ENCODE assay signal across 8 mouse cellular contexts in genomic region chr3:56753654-56754053, GRCm38 (mm10).
DNase-seq lines count a peak whose midpoint lies in the region; ATAC-seq and TF ChIP-seq lines count a peak whose summit lies in the region.

No protein-coding gene starts in this region.

- DNase-seq in layer of hippocampus, postnatal 10 days (ENCODE audit: low spot score in 2 of 2) = peak; percentile 41 to 49
- DNase-seq in layer of hippocampus, postnatal 36 days = no peak
- DNase-seq in brain, embryonic 14.5 days (ENCODE audit: low read depth) = peak; percentile 68
- peak; percentile 65 for DNase-seq in forelimb bud, embryonic 11.5 days (ENCODE audit: low read depth, low spot score)
- peak; percentile 13 for DNase-seq in lung, postnatal 14 days
- no peak for DNase-seq in spleen, postnatal 10 days (ENCODE audit: low spot score in 2 of 2)
- DNase-seq in spleen, postnatal 14 days (ENCODE audit: low spot score in 2 of 2) = no peak

- H3K27me3 ChIP-seq in hindbrain, embryonic 15.5 days = no peaks in the 10 kb centered on the region

- no peaks in the 10 kb centered on the region for H3K4me1 ChIP-seq in hindbrain, embryonic 15.5 days (replicated peaks)

- no peaks in the 10 kb centered on the region for H3K36me3 ChIP-seq in hindbrain, embryonic 15.5 days

- 22% methylated on average over 3 of the region's 3 CpGs for WGBS in hindbrain, embryonic 15.5 days

- H3K4me3 ChIP-seq in hindbrain, embryonic 15.5 days = no peak overlapping the region

- no peak overlapping the region for H3K9ac ChIP-seq in hindbrain, embryonic 15.5 days

- no peak overlapping the region for H3K27ac ChIP-seq in hindbrain, embryonic 15.5 days (replicated peaks)

- 0 out of 2 replicates have a peak, but pooled peaks have one; percentile 30 for ATAC-seq in hindbrain, embryonic 15.5 days (ENCODE audit: low FRiP score, low read depth)

- TF ChIP-seq POLR2A in brain, embryonic 14.5 days (IDR thresholded peaks at IDR 0.05; ENCODE audit: borderline replicate concordance, extremely low read depth, insufficient read depth, insufficient read length, poor library complexity, severe bottlenecking) = no peak

- no peaks in the 10 kb centered on the region for H3K9me3 ChIP-seq in hindbrain, embryonic 15.5 days

- no peak overlapping the region for H3K4me2 ChIP-seq in hindbrain, embryonic 15.5 days

- peak; percentile 43; the same call in 1 of the 2 replicates for TF ChIP-seq CTCF in brain, embryonic 14.5 days (IDR thresholded peaks at IDR 0.05; ENCODE audit: borderline replicate concordance, extremely low read depth, insufficient read depth, insufficient read length)

Comparison
In these comparisons a context has a peak if more than half of its experiments do, and no peak if none do; other contexts are left out.
1. DNase-seq: peak in layer of hippocampus, postnatal 10 days (2 of 2), brain, embryonic 14.5 days (single experiment), forelimb bud, embryonic 11.5 days (single experiment) and lung, postnatal 14 days (single experiment); none in layer of hippocampus, postnatal 36 days (0 of 2), spleen, postnatal 10 days (0 of 2) and spleen, postnatal 14 days (0 of 2).